Mouse (Mus musculus) hindbrain, embryonic 13.5 days (tissue): ENCODE measurements around the gene Agmat. TPM values are rescaled to one million over a fixed set of nuclear protein-coding genes. Genes with fewer than 3 reads are reported as not detected.

ENCODE experiments used
- ATAC-seq: fragments of 200-750 bp; cut with Nextera tagmentation; 2 replicates; pipeline ENCODE4 v1.8.0; 2017; ENCODE audit warnings: moderate TSS enrichment; ENCODE audit not compliant: low FRiP score
- H3K27ac ChIP-seq: fragments of 300-500 bp; sonication (generic); 2 replicates; pipeline ENCODE4 v1.5.1; 2015; ENCODE audit warnings: inconsistent platforms, mild to moderate bottlenecking, moderate library complexity
- H3K27me3 ChIP-seq: fragments of 300-500 bp; sonication (generic); 2 replicates; pipeline ENCODE4 v1.6.1; 2015; ENCODE audit warnings: mild to moderate bottlenecking, inconsistent platforms
- H3K36me3 ChIP-seq: fragments of 300-500 bp; sonication (generic); 2 replicates; pipeline ENCODE4 v1.6.1; 2015; ENCODE audit warnings: mild to moderate bottlenecking, inconsistent platforms
- H3K4me1 ChIP-seq: fragments of 300-500 bp; sonication (generic); replicated peaks from 2 replicates; pipeline ENCODE4 v1.6.1; 2015; ENCODE audit warnings: inconsistent platforms
- H3K4me2 ChIP-seq: fragments of 300-500 bp; sonication (generic); 2 replicates; pipeline ENCODE4 v1.6.1; 2015; ENCODE audit warnings: inconsistent platforms, mild to moderate bottlenecking, moderate library complexity
- H3K4me3 ChIP-seq: fragments of 300-500 bp; sonication (generic); 2 replicates; pipeline ENCODE4 v1.5.1; 2015; ENCODE audit warnings: mild to moderate bottlenecking, inconsistent platforms
- H3K9ac ChIP-seq: fragments of 300-500 bp; sonication (generic); 2 replicates; pipeline ENCODE4 v1.6.1; 2015; ENCODE audit warnings: mild to moderate bottlenecking, inconsistent platforms
- H3K9me3 ChIP-seq: fragments of 300-500 bp; sonication (generic); 2 replicates; pipeline ENCODE4 v1.6.1; 2016; ENCODE audit warnings: inconsistent platforms
- WGBS: fragments of 180-500 bp; shearing (Covaris S2); methylation state at CpG from one replicate; pipeline ENCODE4 v1.1.7; 2015; 5-methylcytosine and 5-hydroxymethylcytosine counted together
- polyA plus RNA-seq: library from polyadenylated mRNA; unstranded; fragments of >200 nt; fragmentation: Nextera tagmentation; extraction: Ambion mirVana; gene quantifications from 2 replicates; pipeline ENCODE4 v1.2.1, GENCODE M21; 2015

The Agmat gene
- polyA plus RNA-seq, 1 experiment from 2014 or later = not detected

DNA sequence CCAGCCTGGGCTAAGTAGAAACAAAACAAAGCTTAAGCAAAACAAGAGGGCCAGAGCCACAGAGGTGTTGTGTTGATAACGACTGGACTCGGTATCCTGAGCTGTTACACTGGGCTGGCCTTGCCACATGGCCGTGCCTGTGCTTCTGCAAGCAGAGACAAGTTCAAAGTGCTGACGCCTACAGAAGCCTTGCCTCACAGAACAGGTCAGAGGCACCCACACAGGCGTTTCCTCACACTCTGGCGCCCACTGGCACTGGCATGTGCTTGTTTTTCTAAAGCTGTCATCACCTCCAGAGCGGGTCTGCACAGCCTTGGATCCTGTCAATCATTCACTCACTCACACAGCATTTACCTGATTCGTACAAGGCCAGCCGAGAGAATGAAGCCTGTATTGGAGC, 4.6 kb upstream of the Agmat start:
- whole genome bisulfite sequencing = 72% methylated on average over 9 of the region's 9 CpGs
- H3K9me3 ChIP-seq = no peaks in the 10 kb centered on the region
- no peak for ATAC-seq

DNA sequence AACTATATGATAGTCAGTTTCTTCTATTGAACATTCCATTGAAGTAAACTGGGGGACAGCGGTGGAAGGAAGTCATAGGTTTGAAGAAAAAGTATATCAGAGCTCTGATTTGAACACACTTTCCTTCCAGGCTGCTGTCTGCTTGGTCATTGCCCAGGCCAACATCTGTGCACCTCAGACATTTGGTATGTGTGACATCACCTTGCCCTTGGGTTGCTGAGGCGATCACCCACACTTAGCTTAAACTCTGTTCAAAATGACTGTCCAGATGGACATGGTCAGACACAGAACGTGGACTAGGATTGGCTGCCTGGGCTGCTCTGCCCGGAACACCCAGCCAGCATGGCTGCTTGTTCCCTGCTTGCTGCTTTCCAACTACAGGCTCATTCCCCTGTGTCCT, 4.1 kb upstream of the Agmat start:
- no peak overlapping the region for H3K27ac ChIP-seq
- H3K9me3 ChIP-seq = no peaks in the 10 kb centered on the region
- WGBS = 92% methylated on average over 4 of the region's 4 CpGs
- no peak overlapping the region for H3K9ac ChIP-seq
- H3K27me3 ChIP-seq = peaks cover 9% of the 10 kb centered on the region; the same call in 1 of the 2 replicates
- H3K36me3 ChIP-seq = no peaks in the 10 kb centered on the region
- H3K4me2 ChIP-seq = no peak overlapping the region
- ATAC-seq = no peak
- H3K4me3 ChIP-seq = no peak overlapping the region
- H3K4me1 ChIP-seq = peaks cover 6% of the 10 kb centered on the region

More for the DNA sequence above, 4.6 kb upstream of the Agmat start:
- Histone ChIP-seq H3K4me3 (no peak overlapping the region), H3K36me3 (no peaks in the 10 kb centered on the region), H3K4me1 (peaks cover 3% of the 10 kb centered on the region), H3K27me3 (peaks cover 5% of the 10 kb centered on the region; the same call in 1 of the 2 replicates), H3K4me2 (no peak overlapping the region), H3K27ac (no peak overlapping the region), H3K9ac (no peak overlapping the region)

DNA sequence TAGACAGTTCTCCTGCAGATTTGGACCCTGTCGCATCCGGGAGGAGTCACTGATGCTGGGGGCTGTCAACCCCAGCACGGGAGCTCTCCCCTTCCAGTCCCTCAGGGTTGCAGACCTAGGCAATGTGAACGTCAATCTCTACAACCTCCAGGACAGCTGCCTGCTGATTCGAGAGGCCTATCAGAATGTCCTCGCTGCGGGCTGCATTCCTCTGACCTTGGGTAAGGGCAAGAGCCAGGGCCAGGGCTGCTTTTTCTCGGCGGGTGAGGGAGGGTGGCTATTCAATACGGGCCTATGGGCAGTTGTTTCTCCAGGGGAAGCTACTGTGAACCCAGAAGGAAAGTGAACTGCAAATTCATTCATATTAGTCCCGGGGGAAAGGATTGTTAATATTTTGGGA, 3.1 kb downstream of the Agmat start:
- no peaks in the 10 kb centered on the region for H3K9me3 ChIP-seq
- H3K36me3 ChIP-seq = no peaks in the 10 kb centered on the region
- no peak overlapping the region for H3K27ac ChIP-seq
- 0 out of 2 replicates have a peak overlapping the region, but pooled peaks have one; percentile 19 for H3K9ac ChIP-seq
- peaks cover 6% of the 10 kb centered on the region for H3K4me1 ChIP-seq
- ATAC-seq = no peak
- WGBS = 31% methylated on average over 11 of the region's 11 CpGs
- H3K4me2 ChIP-seq = no peak overlapping the region
- H3K4me3 ChIP-seq = no peak overlapping the region
- peaks cover 9% of the 10 kb centered on the region; the same call in 1 of the 2 replicates for H3K27me3 ChIP-seq

DNA sequence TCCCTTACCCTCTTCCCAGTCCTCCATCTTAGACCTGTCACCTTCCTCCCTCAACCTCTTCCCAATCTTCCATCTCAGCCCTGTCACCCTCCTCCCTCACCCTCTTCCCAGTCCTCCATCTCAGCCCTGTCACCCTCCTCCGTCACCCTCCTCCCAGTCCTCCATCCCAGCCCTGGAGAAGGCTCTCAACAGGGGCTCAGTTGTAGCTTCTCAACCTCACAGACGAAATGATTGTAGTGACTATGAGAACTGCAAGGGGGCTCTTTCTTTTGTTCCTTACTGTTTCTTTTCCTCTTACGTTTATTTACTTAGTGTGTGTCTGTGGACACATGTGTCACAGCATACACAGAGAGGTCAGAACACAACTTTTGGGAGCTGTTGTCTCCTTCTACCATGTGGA, 4.4 kb downstream of the Agmat start:
- ATAC-seq = no peak
- H3K27ac ChIP-seq = no peak overlapping the region

DNA sequence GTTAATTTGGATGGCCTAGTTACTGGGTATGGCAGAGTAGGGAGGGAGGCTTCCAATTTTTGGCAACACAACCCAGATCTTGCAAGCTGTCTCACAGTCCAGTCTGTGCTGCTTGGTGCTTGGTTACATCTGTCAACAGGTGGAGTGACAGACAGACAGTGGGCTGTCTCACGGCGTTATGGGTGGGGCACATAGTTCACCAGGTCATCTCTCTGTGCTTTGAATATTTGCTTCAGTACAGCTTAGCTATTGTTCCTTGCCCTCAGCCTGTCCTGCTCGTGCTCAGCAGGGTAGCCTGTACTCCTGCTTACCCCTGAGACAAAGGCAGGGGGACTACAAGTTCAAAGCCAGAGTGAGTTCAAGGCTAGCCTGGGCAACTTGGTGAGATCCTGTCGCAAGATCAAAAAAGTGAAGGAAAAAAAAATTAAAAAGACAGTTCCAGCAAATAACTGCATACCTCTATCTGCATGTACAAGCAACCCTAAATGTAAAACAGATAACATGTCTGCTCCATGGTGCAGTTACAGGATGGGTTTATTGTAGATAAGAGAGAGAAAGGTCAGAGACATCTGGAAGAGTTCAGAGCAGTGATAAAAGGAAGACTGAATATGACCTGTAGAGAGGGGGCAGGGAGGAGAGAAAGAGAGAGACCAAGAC, 5.1 kb downstream of the Agmat start:
- no peak for ATAC-seq
- Histone ChIP-seq H3K27me3 (peaks cover 7% of the 10 kb centered on the region; the same call in 1 of the 2 replicates), H3K4me2 (no peak overlapping the region), H3K27ac (no peak overlapping the region), H3K9ac (no peak overlapping the region), H3K4me1 (peaks cover 6% of the 10 kb centered on the region), H3K9me3 (no peaks in the 10 kb centered on the region), H3K36me3 (no peaks in the 10 kb centered on the region), H3K4me3 (no peak overlapping the region)
- WGBS = 38% methylated on average over 4 of the region's 4 CpGs

More for the DNA sequence above, 4.4 kb downstream of the Agmat start:
- H3K36me3 ChIP-seq = no peaks in the 10 kb centered on the region
- H3K4me1 ChIP-seq = peaks cover 6% of the 10 kb centered on the region
- no peak overlapping the region for H3K9ac ChIP-seq
- H3K9me3 ChIP-seq = no peaks in the 10 kb centered on the region
- no peak overlapping the region for H3K4me2 ChIP-seq
- H3K27me3 ChIP-seq = peaks cover 9% of the 10 kb centered on the region; the same call in 1 of the 2 replicates
- WGBS = 64% methylated on average over 3 of the region's 3 CpGs
- H3K4me3 ChIP-seq = no peak overlapping the region

DNA sequence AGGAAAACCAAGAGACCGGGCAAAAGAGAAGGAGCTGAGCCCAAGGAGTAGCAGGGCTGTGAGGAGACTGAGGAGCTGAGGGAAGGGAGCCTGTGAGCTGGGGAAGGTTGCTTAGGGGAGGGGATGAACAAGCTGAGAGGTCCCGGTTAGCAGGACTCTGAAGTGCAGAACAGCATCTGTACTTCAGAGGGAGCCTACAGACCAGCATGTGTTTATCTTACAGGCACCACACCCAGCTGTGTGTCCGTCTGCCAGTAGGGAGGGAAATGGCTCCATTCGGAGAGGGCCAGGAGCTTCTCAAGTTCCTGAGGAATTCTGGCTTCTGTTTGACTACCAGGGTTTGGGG, 5.6 kb downstream of the Agmat start:
- Histone ChIP-seq H3K4me1 (peaks cover 1% of the 10 kb centered on the region; the same call in 1 of the 2 replicates), H3K27me3 (peaks cover 2% of the 10 kb centered on the region; the same call in 1 of the 2 replicates), H3K4me2 (no peak overlapping the region), H3K27ac (no peak overlapping the region), H3K9me3 (no peaks in the 10 kb centered on the region), H3K36me3 (no peaks in the 10 kb centered on the region), H3K4me3 (no peak overlapping the region), H3K9ac (no peak overlapping the region)
- WGBS = 16% methylated on average over 4 of the region's 4 CpGs
- no peak for ATAC-seq

DNA sequence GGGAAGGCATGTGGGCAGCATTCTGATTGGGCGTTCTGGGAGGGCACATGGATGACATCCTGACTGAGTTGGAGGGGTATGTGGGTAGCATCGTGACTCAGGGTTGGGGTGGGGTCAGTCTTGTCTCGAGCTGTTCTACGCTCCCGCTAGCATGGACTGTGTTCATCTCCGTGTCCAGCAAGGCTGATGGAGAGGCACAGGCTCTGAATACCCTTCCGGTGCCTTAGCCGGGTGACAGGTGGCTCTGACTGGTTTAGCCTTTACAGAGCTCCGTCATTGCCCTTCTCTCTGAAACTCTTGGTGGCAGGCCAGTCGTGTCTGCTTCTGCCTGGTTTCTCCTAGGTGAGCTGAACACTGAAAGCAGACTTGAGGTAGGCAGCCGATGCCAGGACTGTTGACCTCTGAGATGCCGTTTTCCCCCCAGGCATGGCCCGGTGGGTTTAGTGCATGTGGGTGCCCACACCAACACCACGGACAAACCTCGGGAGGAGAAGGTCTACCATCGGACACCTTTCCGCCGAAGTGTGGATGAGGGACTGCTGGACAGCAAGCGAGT, 9.0 kb downstream of the Agmat start:
- H3K9ac ChIP-seq = no peak overlapping the region
- H3K4me3 ChIP-seq = no peak overlapping the region
- no peaks in the 10 kb centered on the region for H3K27me3 ChIP-seq
- peaks cover 14% of the 10 kb centered on the region; the same call in 1 of the 2 replicates for H3K36me3 ChIP-seq
- 92% methylated on average over 19 of the region's 19 CpGs for WGBS
- H3K4me1 ChIP-seq = 0 out of 2 replicates have a peak, but pooled peaks cover 3% of the 10 kb centered on the region
- H3K27ac ChIP-seq = no peak overlapping the region
- no peak overlapping the region for H3K4me2 ChIP-seq
- H3K9me3 ChIP-seq = no peaks in the 10 kb centered on the region
- no peak for ATAC-seq

DNA sequence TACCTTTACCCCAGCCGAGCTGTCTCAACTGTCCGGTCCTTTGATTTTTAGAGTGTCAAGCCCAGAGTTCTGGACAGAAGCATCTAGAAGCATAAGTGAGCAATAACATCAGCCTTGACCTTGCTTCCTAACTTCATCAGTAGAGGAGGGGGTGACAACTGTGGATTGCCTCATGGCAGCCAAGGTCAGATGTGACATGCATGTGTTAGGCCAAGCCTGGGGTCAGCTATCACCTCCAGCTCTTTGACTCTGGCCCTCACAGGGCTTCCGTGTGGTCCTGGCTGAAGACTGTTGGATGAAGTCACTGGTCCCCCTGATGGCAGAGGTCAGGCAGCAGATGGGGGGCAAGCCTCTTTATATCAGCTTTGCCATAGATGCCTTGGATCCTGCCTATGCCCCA, 10.7 kb downstream of the Agmat start:
- H3K27me3 ChIP-seq = no peaks in the 10 kb centered on the region
- 100% methylated on average over 3 of the region's 3 CpGs for WGBS
- no peak overlapping the region for H3K27ac ChIP-seq
- no peak overlapping the region for H3K4me2 ChIP-seq
- H3K9me3 ChIP-seq = no peaks in the 10 kb centered on the region
- H3K9ac ChIP-seq = no peak overlapping the region
- H3K4me3 ChIP-seq = no peak overlapping the region
- H3K36me3 ChIP-seq = peaks cover 29% of the 10 kb centered on the region
- H3K4me1 ChIP-seq = 0 out of 2 replicates have a peak, but pooled peaks cover 3% of the 10 kb centered on the region
- ATAC-seq = no peak

DNA sequence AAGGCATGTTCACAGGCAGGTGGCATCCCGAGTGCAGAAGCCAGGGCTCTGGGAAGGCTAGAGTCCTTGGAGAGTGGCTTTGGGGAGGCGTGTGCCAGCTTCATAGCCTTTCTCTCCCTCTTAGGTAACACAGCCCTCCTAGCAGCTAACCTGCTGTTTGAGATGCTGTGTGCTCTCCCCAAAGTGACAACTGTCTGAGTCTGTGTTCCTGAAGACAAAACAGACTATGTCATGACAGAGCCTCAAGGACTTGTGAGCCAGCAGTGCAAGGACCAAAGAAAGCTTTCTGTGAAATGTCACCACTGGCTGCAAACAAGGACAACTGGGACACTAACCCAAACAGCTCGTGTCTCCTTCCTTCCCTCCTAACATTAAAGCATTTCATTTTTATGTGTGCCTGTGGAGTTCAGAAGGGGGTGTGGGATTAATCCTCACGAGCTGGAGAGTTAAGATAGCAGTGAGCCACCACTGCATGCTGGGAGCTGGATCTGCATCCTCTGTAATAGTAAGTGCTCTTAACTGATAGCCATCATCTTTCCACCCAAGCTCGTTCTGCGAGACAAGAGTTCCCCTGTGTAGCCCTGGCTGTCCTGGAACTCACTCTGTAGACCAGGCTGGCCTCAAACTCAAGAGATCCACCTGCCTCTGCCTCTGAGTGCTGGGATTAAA, 12.5 kb downstream of the Agmat start:
- ATAC-seq = no peak
- Histone ChIP-seq H3K9ac (no peak overlapping the region), H3K27ac (no peak overlapping the region), H3K36me3 (peaks cover 48% of the 10 kb centered on the region), H3K4me2 (no peak overlapping the region), H3K4me3 (no peak overlapping the region), H3K27me3 (no peaks in the 10 kb centered on the region), H3K4me1 (0 out of 2 replicates have a peak, but pooled peaks cover 3% of the 10 kb centered on the region), H3K9me3 (no peaks in the 10 kb centered on the region)
- WGBS = 80% methylated on average over 6 of the region's 6 CpGs

DNA sequence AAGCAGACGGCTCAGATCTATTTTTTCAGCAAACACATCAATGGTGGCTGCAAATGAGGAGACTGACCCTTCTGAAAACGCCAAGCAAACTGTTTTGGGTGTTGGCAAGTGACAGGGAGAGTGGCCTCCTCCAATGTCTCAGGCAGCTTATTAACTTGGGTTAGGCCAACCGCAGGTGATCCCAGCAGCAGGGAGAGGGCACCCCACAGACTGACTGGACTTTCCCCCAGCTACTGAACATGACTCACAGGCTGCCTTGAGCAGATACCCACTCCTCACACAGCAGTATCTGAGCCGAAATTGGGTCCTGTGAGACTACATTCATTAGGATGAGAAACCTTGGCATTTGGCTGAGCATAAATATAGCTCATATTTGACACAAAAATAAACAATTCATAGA, 14.5 kb downstream of the Agmat start:
- H3K4me1 ChIP-seq = peaks cover 5% of the 10 kb centered on the region; the same call in 1 of the 2 replicates
- H3K9ac ChIP-seq = no peak overlapping the region
- WGBS = 86% methylated on average over 4 of the region's 4 CpGs
- H3K4me3 ChIP-seq = no peak overlapping the region
- peaks cover 63% of the 10 kb centered on the region for H3K36me3 ChIP-seq
- H3K4me2 ChIP-seq = no peak overlapping the region
- no peak overlapping the region for H3K27ac ChIP-seq
- no peaks in the 10 kb centered on the region for H3K9me3 ChIP-seq
- no peak for ATAC-seq
- no peaks in the 10 kb centered on the region for H3K27me3 ChIP-seq

DNA sequence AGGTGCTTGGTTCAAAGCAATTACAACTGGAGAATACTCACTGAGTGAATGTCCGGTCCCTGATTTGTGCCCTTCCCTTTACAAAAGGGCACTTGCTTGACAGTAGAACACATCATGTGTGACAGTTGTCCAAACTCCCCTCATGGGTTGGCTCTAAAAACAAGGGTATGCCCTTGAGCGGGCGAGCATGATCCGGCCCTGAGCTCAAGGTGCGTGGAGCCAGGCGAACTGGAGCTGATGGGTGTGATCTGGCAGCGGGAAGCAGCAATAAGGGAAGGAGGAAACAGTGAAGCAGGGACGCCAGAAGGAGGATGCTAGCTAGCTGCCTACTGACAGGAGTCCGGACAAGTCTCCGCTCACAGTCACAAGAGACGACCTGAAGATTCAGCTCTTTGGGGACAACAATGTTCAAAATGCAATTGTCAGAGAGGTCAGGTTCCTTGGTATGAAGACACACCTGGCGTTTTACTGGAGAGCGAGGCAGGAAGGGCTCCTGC, 15.7 kb downstream of the Agmat start:
- H3K4me3 ChIP-seq = no peak overlapping the region
- no peak overlapping the region for H3K27ac ChIP-seq
- H3K36me3 ChIP-seq = peaks cover 75% of the 10 kb centered on the region
- no peak overlapping the region for H3K4me2 ChIP-seq
- H3K9me3 ChIP-seq = no peaks in the 10 kb centered on the region
- no peak overlapping the region for H3K9ac ChIP-seq
- no peak for ATAC-seq
- 95% methylated on average over 13 of the region's 13 CpGs for WGBS
- H3K4me1 ChIP-seq = peaks cover 17% of the 10 kb centered on the region
- H3K27me3 ChIP-seq = no peaks in the 10 kb centered on the region

DNA sequence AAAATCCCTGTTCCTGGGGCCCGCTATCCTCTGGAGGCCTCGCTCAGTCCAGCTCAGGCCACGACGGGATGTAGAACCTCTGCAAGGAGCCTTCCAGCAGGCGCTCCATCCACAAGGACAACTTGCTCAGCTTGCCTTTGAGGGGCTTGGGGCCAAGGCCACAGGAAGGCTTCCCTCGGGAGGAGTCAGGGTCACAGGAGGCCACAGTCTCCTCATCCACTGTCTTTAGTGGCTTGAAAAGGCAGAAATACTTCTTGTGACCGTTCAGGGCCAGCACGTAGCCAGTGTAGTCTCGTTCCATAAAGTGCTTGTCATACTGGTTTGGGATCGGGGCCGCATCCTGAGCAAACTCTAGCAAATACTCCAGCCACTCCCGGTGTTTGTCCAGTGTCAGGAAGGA, 17.0 kb downstream of the Agmat start:
- Histone ChIP-seq H3K27ac (no peak overlapping the region), H3K27me3 (no peaks in the 10 kb centered on the region), H3K4me2 (no peak overlapping the region), H3K36me3 (peaks cover 84% of the 10 kb centered on the region), H3K9ac (no peak overlapping the region), H3K4me3 (no peak overlapping the region), H3K4me1 (peaks cover 27% of the 10 kb centered on the region), H3K9me3 (no peaks in the 10 kb centered on the region)
- ATAC-seq = no peak
- 92% methylated on average over 12 of the region's 12 CpGs for WGBS
